Mouse (Mus musculus) neural tube, embryonic 11.5 days (tissue): ENCODE data around the gene Abcd1. TPM values are rescaled to one million over a fixed set of nuclear protein-coding genes. Genes with fewer than 3 reads are reported as not detected.

Experiments
- ATAC-seq: fragments of 200-750 bp; cut with Nextera tagmentation; 2 replicates; pipeline ENCODE4 v1.8.0; 2017; ENCODE audit warnings: moderate number of reproducible peaks, mild to moderate bottlenecking, moderate TSS enrichment, moderate library complexity; ENCODE audit not compliant: insufficient read depth, low FRiP score, low TSS enrichment
- DNase-seq: peaks from one replicate; pipeline ENCODE4 v3.0.0-alpha.2; 2015; ENCODE audit warnings: low spot score
- H3K27ac ChIP-seq: fragments of 300-500 bp; sonication (generic); 2 replicates; pipeline ENCODE4 v1.5.1; 2014; ENCODE audit warnings: low read depth, mild to moderate bottlenecking, low read length
- H3K27me3 ChIP-seq: fragments of 300-500 bp; sonication (generic); 2 replicates; pipeline ENCODE4 v1.6.1; 2014; ENCODE audit warnings: mild to moderate bottlenecking, low read length, mixed read lengths; ENCODE audit not compliant: control insufficient read depth, insufficient read depth
- H3K36me3 ChIP-seq: fragments of 300-500 bp; sonication (generic); 2 replicates; pipeline ENCODE4 v1.6.1; 2014; ENCODE audit warnings: mild to moderate bottlenecking, low read length, moderate library complexity, mixed read lengths; ENCODE audit not compliant: control insufficient read depth, insufficient read depth
- H3K4me1 ChIP-seq: fragments of 300-500 bp; sonication (generic); 2 replicates; pipeline ENCODE4 v1.6.1; 2014; ENCODE audit warnings: low read length, mixed read lengths; ENCODE audit not compliant: control insufficient read depth, insufficient read depth
- H3K4me2 ChIP-seq: fragments of 300-500 bp; sonication (generic); 2 replicates; pipeline ENCODE4 v1.6.1; 2014; ENCODE audit warnings: low read depth, mild to moderate bottlenecking, moderate library complexity
- H3K4me3 ChIP-seq: fragments of 300-500 bp; sonication (generic); 2 replicates; pipeline ENCODE4 v1.5.1; 2014; ENCODE audit warnings: low read depth, low read length
- H3K9ac ChIP-seq: fragments of 300-500 bp; sonication (generic); 2 replicates; pipeline ENCODE4 v1.6.1; 2014; ENCODE audit warnings: mild to moderate bottlenecking, low read length
- H3K9me3 ChIP-seq: fragments of 300-500 bp; sonication (generic); 2 replicates; pipeline ENCODE4 v1.6.1; 2016; ENCODE audit warnings: low read length; ENCODE audit not compliant: control insufficient read depth
- WGBS: fragments of 180-500 bp; shearing (Covaris S2); extraction: QIAGEN DNeasy Blood & Tissue Kit; methylation state at CpG from one replicate; pipeline ENCODE4 v1.1.7; 2014; 5-methylcytosine and 5-hydroxymethylcytosine counted together
- polyA plus RNA-seq: library from polyadenylated mRNA; unstranded; fragments of >200 nt; fragmentation: Nextera tagmentation; extraction: Ambion mirVana; gene quantifications from 2 replicates; pipeline ENCODE4 v1.2.1, GENCODE M21; 2014

The Abcd1 gene
- polyA plus RNA-seq, 1 experiment from 2014 or later: 8.6 TPM

DNA sequence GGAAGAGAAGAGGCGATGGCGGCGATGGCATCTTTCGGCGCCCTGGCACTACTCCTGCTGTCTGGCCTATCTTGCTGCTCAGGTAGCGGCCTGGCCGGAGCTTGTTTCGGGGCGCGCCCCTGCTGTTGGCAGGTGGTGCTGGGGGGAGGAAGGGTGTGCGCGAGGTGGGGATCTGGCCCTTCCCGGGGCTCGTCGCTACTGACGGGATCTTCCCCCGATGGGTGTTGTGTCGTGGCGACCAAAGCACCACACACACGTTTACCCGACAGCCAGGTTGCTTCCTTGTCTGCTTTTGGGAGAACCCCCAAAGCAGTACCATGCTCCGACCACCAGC, 70.8 kb downstream of the Abcd1 start:
- 18% methylated on average over 22 of the region's 22 CpGs for WGBS
- Histone ChIP-seq H3K4me1 (peaks cover 9% of the 10 kb centered on the region; the same call in 1 of the 2 replicates), H3K36me3 (no peaks in the 10 kb centered on the region), H3K4me3 (peak overlapping the region; percentile 52), H3K4me2 (peak overlapping the region; percentile 57), H3K27me3 (no peaks in the 10 kb centered on the region), H3K27ac (peak overlapping the region; percentile 49; the same call in 1 of the 2 replicates), H3K9ac (peak overlapping the region; percentile 69), H3K9me3 (no peaks in the 10 kb centered on the region)
- no peak for DNase-seq
- ATAC-seq: no peak

Other genes starting within 250 kb of the Abcd1 start
- gene Bgn, start 233.0 kb upstream of the Abcd1 start, polyA plus RNA-seq: 25.6 and 30.3 TPM in 2 replicates
- 0.43 and 0.52 TPM in 2 replicates for gene Atp2b3, start 213.5 kb upstream of the Abcd1 start, polyA plus RNA-seq
- gene Dusp9, start 77.2 kb upstream of the Abcd1 start, polyA plus RNA-seq: 4.2 and 6.3 TPM in 2 replicates
- gene Pnck, start 56.5 kb upstream of the Abcd1 start, polyA plus RNA-seq: 11.1 and 13.3 TPM in 2 replicates
- gene Slc6a8, start 43.4 kb upstream of the Abcd1 start, polyA plus RNA-seq: 6.8 and 6.9 TPM in 2 replicates
- gene Bcap31, start 422 bp upstream of the Abcd1 start, polyA plus RNA-seq: 140 and 141 TPM in 2 replicates
- 0.09 TPM in 1 of 2 replicates, not detected in the other for gene Plxnb3, start 40.5 kb downstream of the Abcd1 start, polyA plus RNA-seq
- gene Srpk3, start 57.8 kb downstream of the Abcd1 start, polyA plus RNA-seq: 6.2 and 7.2 TPM in 2 replicates
- 197 and 198 TPM in 2 replicates for gene Idh3g, start 70.3 kb downstream of the Abcd1 start, polyA plus RNA-seq
- 134 and 136 TPM in 2 replicates for gene Ssr4, start 70.4 kb downstream of the Abcd1 start, polyA plus RNA-seq
- gene Pdzd4, start 108.4 kb downstream of the Abcd1 start, polyA plus RNA-seq: 1.1 and 1.7 TPM in 2 replicates
- 0.14 TPM in 1 of 2 replicates, not detected in the other for gene Avpr2, start 175.5 kb downstream of the Abcd1 start, polyA plus RNA-seq
- 42.1 and 55.1 TPM in 2 replicates for gene L1cam, start 179.5 kb downstream of the Abcd1 start, polyA plus RNA-seq
- 2.1 and 2.5 TPM in 2 replicates for gene Arhgap4, start 205.3 kb downstream of the Abcd1 start, polyA plus RNA-seq
- 133 and 144 TPM in 2 replicates for gene Naa10, start 205.3 kb downstream of the Abcd1 start, polyA plus RNA-seq
- 16.3 and 19.0 TPM in 2 replicates for gene Renbp, start 214.3 kb downstream of the Abcd1 start, polyA plus RNA-seq
- gene Hcfc1, start 249.8 kb downstream of the Abcd1 start, polyA plus RNA-seq: 80.0 and 89.3 TPM in 2 replicates